Mouse (Mus musculus) hindbrain, embryonic 16.5 days (tissue): Measurements from ENCODE around the gene Fam19a3. TPM values are rescaled to one million over a fixed set of nuclear protein-coding genes. Genes with fewer than 3 reads are reported as not detected.
"Not testable (repeated sequence)": the region's sequence is repeated elsewhere in the genome, so short reads cannot be mapped to it uniquely, and the experiment has no call there.

Experiments used
- ATAC-seq: fragments of 200-750 bp; cut with Nextera tagmentation; 2 replicates; pipeline ENCODE4 v1.8.0; 2017; ENCODE audit warnings: moderate TSS enrichment, moderate library complexity
- H3K27ac ChIP-seq: fragments of 300-500 bp; sonication (generic); 2 replicates; pipeline ENCODE4 v1.5.1; 2014; ENCODE audit warnings: low read depth, mild to moderate bottlenecking, control low read depth, low read length, moderate library complexity
- H3K27me3 ChIP-seq: fragments of 300-500 bp; sonication (generic); replicated peaks from 2 replicates; pipeline ENCODE4 v1.6.1; 2014; ENCODE audit warnings: low read length; ENCODE audit not compliant: control insufficient read depth, insufficient read depth
- H3K36me3 ChIP-seq: fragments of 300-500 bp; sonication (generic); 2 replicates; pipeline ENCODE4 v1.6.1; 2014; ENCODE audit warnings: mild to moderate bottlenecking, low read length, moderate library complexity, mixed read lengths; ENCODE audit not compliant: control insufficient read depth, insufficient read depth
- H3K4me1 ChIP-seq: fragments of 300-500 bp; sonication (generic); 2 replicates; pipeline ENCODE4 v1.6.1; 2014; ENCODE audit warnings: low read depth, low read length; ENCODE audit not compliant: control insufficient read depth, insufficient read depth
- H3K4me2 ChIP-seq: fragments of 300-500 bp; sonication (generic); 2 replicates; pipeline ENCODE4 v1.6.1; 2014; ENCODE audit warnings: mild to moderate bottlenecking, low read length, control low read depth, moderate library complexity
- H3K4me3 ChIP-seq: fragments of 300-500 bp; sonication (generic); 2 replicates; pipeline ENCODE4 v1.5.1; 2014; ENCODE audit warnings: mild to moderate bottlenecking, low read length, control low read depth, moderate library complexity
- H3K9ac ChIP-seq: fragments of 300-500 bp; sonication (generic); 2 replicates; pipeline ENCODE4 v1.6.1; 2014; ENCODE audit warnings: low read depth, mild to moderate bottlenecking, control low read depth, low read length, moderate library complexity
- H3K9me3 ChIP-seq: fragments of 300-500 bp; sonication (generic); 2 replicates; pipeline ENCODE4 v1.6.1; 2014; ENCODE audit warnings: mild to moderate bottlenecking, low read length, moderate library complexity; ENCODE audit not compliant: control insufficient read depth
- WGBS: fragments of 180-500 bp; shearing (Covaris S2); extraction: QIAGEN DNeasy Blood & Tissue Kit; methylation state at CpG from one replicate; pipeline ENCODE4 v1.1.7; 2014; 5-methylcytosine and 5-hydroxymethylcytosine counted together
- polyA plus RNA-seq: library from polyadenylated mRNA; unstranded; fragments of >200 nt; fragmentation: Nextera tagmentation; extraction: Ambion mirVana; gene quantifications from 2 replicates; pipeline ENCODE4 v1.2.1, GENCODE M21; 2015

Fam19a3 gene
- polyA plus RNA-seq, 1 experiment from 2014 or later = 0.05 TPM

DNA sequence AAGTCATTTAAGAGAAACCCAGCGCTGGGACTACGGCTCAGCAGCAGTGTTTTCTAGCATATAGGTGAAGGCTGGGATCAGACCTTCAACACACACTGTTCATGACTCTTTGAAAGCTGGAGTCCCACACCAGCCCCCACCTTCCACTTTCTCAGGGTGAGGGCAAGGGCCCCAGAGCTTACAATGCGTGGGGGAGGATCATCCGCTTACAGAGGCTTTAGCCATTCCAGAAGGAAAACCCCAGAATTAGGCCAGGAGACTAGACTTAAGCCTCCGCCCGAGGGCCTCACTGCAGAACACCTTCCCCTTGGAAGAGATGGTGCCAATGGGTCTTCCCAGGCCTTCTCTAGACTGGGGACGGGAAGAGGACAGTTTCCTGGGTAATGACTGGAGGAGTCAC is 8.3 kb downstream of the Fam19a3 start:
- H3K27me3 ChIP-seq = peaks cover 18% of the 10 kb centered on the region
- no peaks in the 10 kb centered on the region for H3K9me3 ChIP-seq
- no peak overlapping the region for H3K27ac ChIP-seq
- no peaks in the 10 kb centered on the region for H3K36me3 ChIP-seq
- no peak overlapping the region for H3K9ac ChIP-seq
- no peaks in the 10 kb centered on the region for H3K4me1 ChIP-seq
- H3K4me3 ChIP-seq = no peak overlapping the region
- no peak overlapping the region for H3K4me2 ChIP-seq
- 81% methylated on average over 7 of the region's 7 CpGs for WGBS
- no peak for ATAC-seq

GRCm38 (mm10) chr3:104771460-104771859 is 10.2 kb downstream of the Fam19a3 start:
- WGBS = 60% methylated on average over 6 of the region's 6 CpGs
- Histone ChIP-seq H3K9ac (no peak overlapping the region), H3K27me3 (peaks cover 5% of the 10 kb centered on the region), H3K9me3 (no peaks in the 10 kb centered on the region), H3K4me2 (no peak overlapping the region), H3K27ac (no peak overlapping the region), H3K4me3 (no peak overlapping the region), H3K4me1 (no peaks in the 10 kb centered on the region), H3K36me3 (no peaks in the 10 kb centered on the region)
- no peak for ATAC-seq

DNA sequence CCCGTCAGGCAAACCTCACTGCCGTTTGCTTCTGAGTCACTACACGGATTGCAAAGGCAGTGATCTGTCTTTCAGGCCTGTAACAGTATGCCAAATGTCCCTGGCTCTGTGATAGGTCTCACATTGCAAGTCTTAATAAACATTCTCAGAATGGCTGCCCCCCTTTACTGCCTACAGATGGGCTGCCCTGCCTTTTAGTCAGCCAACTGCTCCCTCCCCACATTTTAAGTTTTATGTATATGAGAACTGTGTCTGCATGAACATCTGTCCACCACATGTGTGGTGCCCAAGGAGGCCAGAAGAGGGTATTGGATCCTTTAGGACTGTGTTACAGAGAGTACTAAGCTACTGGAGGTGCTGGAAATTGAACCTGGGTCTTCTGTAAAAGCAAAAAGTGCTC is 10.7 kb downstream of the Fam19a3 start:
- Histone ChIP-seq H3K27me3 (peaks cover 2% of the 10 kb centered on the region; the same call in 1 of the 2 replicates), H3K9ac (no peak overlapping the region), H3K4me2 (no peak overlapping the region), H3K4me3 (no peak overlapping the region), H3K27ac (no peak overlapping the region), H3K9me3 (no peaks in the 10 kb centered on the region), H3K36me3 (no peaks in the 10 kb centered on the region), H3K4me1 (no peaks in the 10 kb centered on the region)
- WGBS = 84% methylated on average over 3 of the region's 3 CpGs
- ATAC-seq = no peak

DNA sequence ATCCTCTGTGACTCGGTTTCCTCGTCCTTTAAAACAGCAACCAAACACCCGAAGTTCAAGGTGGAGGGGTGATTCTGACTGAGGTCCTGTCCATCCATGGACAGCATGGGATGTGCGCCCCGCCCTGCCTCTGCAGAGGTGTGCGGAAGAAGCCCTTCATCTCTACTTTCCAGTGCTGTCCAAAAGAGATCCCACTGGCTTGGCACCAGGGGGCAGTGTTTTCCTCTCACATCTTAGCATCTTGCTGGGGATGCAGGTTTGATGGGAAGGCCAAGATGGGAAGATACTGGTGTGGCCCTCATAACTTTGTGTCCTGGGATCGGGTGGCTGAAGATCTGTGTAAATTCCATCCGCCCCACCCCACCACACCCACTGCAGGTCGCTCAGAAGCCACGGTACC is 11.6 kb downstream of the Fam19a3 start:
- WGBS = 59% methylated on average over 10 of the region's 10 CpGs
- no peak for ATAC-seq

DNA sequence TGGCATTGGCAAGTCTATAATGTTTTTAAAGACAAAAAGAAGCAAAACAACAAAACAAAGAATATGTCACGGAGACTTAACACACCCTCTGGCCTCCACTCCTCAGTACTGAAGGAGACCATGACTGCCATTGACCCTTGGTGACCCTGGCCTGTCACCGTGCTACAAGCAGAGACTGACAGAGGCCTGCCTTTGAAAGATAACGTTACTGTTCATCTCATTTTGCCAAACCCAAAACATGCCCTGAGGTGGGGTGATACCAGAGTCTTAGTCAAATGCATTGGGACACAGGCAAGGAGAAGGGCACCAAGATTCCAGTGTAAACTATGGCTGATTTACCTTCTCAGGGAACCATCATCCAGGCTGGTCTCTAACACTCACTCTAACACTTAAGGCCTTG is 12.5 kb downstream of the Fam19a3 start:
- Histone ChIP-seq H3K27me3 (peaks cover 2% of the 10 kb centered on the region; the same call in 1 of the 2 replicates), H3K36me3 (no peaks in the 10 kb centered on the region), H3K4me1 (no peaks in the 10 kb centered on the region), H3K9me3 (no peaks in the 10 kb centered on the region), H3K4me2 (no peak overlapping the region), H3K27ac (no peak overlapping the region), H3K9ac (no peak overlapping the region), H3K4me3 (no peak overlapping the region)
- WGBS = 23% methylated on average over 3 of the region's 3 CpGs
- no peak for ATAC-seq

More for the DNA sequence above, 11.6 kb downstream of the Fam19a3 start:
- Histone ChIP-seq H3K27ac (no peak overlapping the region), H3K4me1 (no peaks in the 10 kb centered on the region), H3K36me3 (no peaks in the 10 kb centered on the region), H3K27me3 (peaks cover 2% of the 10 kb centered on the region; the same call in 1 of the 2 replicates), H3K9ac (no peak overlapping the region), H3K4me2 (no peak overlapping the region), H3K9me3 (no peaks in the 10 kb centered on the region), H3K4me3 (no peak overlapping the region)

DNA sequence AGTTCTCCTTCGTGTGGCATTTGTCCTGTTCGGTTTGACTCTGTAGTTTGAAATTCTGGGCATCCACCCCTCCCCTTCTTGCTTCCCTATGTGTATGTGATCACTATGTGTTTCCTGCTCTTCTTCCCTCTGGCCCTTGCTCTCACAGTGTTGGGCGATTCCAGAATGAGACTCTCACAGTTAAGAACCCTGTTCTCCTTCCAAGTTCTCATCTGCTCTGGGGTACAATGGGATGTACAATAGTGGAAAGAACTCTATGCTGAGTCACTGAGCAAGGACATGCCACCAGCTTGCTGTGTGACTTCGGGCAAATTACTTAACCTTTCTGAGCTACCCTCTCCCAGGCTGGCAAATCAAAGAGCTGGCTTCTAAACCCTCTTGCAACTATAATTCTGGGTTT is 13.9 kb downstream of the Fam19a3 start:
- ATAC-seq = no peak
- Histone ChIP-seq H3K9me3 (no peaks in the 10 kb centered on the region), H3K27me3 (peaks cover 2% of the 10 kb centered on the region; the same call in 1 of the 2 replicates), H3K9ac (no peak overlapping the region), H3K36me3 (no peaks in the 10 kb centered on the region), H3K4me1 (no peaks in the 10 kb centered on the region), H3K4me2 (no peak overlapping the region), H3K4me3 (no peak overlapping the region), H3K27ac (no peak overlapping the region)
- 78% methylated on average over 4 of the region's 4 CpGs for WGBS

- ATAC-seq = no peak
- 69% methylated on average over 2 of the region's 2 CpGs for WGBS
- H3K4me1 ChIP-seq = no peaks in the 10 kb centered on the region
Observed at GRCm38 (mm10) chr3:104767141-104767540, 14.5 kb downstream of the Fam19a3 start.

GRCm38 (mm10) chr3:104765021-104765420 is 16.6 kb downstream of the Fam19a3 start:
- H3K36me3 ChIP-seq = no peaks in the 10 kb centered on the region
- no peaks in the 10 kb centered on the region for H3K4me1 ChIP-seq
- peaks cover 2% of the 10 kb centered on the region; the same call in 1 of the 2 replicates for H3K27me3 ChIP-seq
- WGBS = 27% methylated on average over 4 of the region's 4 CpGs
- H3K4me2 ChIP-seq = no peak overlapping the region
- H3K9me3 ChIP-seq = no peaks in the 10 kb centered on the region
- no peak overlapping the region for H3K27ac ChIP-seq
- no peak for ATAC-seq
- H3K9ac ChIP-seq = no peak overlapping the region
- H3K4me3 ChIP-seq = no peak overlapping the region

More at GRCm38 (mm10) chr3:104767141-104767540, 14.5 kb downstream of the Fam19a3 start:
- no peak overlapping the region for H3K4me3 ChIP-seq
- no peaks in the 10 kb centered on the region for H3K36me3 ChIP-seq
- no peak overlapping the region for H3K27ac ChIP-seq
- H3K9me3 ChIP-seq = no peaks in the 10 kb centered on the region
- H3K27me3 ChIP-seq = peaks cover under 1% of the 10 kb centered on the region; the same call in 1 of the 2 replicates
- H3K9ac ChIP-seq = no peak overlapping the region
- H3K4me2 ChIP-seq = no peak overlapping the region

- 26% methylated on average over 18 of the region's 20 CpGs for WGBS
- H3K9me3 ChIP-seq, ATAC-seq, H3K4me2 ChIP-seq, H3K27ac ChIP-seq, H3K9ac ChIP-seq, H3K27me3 ChIP-seq, H3K36me3 ChIP-seq, H3K4me1 ChIP-seq, H3K4me3 ChIP-seq: not testable (repeated sequence)
Observed at GRCm38 (mm10) chr3:104762103-104762863, 19.4 kb downstream of the Fam19a3 start.
